Mouse (Mus musculus) bone marrow, adult 2 months (tissue): ENCODE results near the gene 9430097D07Rik. TPM values are rescaled to one million over a fixed set of nuclear protein-coding genes. Genes with fewer than 3 reads are reported as not detected.
A peak's percentile ranks its signal among the peaks of the same experiment; 100 is the strongest.

Experiments used
- H3K27ac ChIP-seq: fragments of 200-500 bp; 2 replicates; pipeline ENCODE4 v1.5.1; 2012; ENCODE audit warnings: low read depth, mild to moderate bottlenecking, control low read depth, inconsistent platforms, low read length; ENCODE audit not compliant: control insufficient read depth, poor library complexity, insufficient read depth
- H3K4me1 ChIP-seq: fragments of 200-500 bp; 2 replicates; pipeline ENCODE4 v1.6.1; 2011; ENCODE audit warnings: low read length; ENCODE audit not compliant: control insufficient read depth, insufficient read depth
- H3K4me3 ChIP-seq: fragments of 200-500 bp; replicated peaks from 2 replicates; pipeline ENCODE3; 2011; ENCODE audit warnings: mild to moderate bottlenecking, low read depth, low read length, control low read depth; ENCODE audit not compliant: control insufficient read depth
- CTCF ChIP-seq: fragments of 200-500 bp; IDR thresholded peaks from 2 replicates; pipeline ENCODE4 v1.5.1; 2011; ENCODE audit warnings: low read length, control low read depth; ENCODE audit not compliant: control insufficient read depth, insufficient read depth
- POLR2A ChIP-seq: fragments of 200-500 bp; IDR thresholded peaks from 2 replicates; pipeline ENCODE4 v1.6.1; 2011; ENCODE audit warnings: low read depth, mild to moderate bottlenecking, control low read depth, low read length, borderline replicate concordance; ENCODE audit not compliant: control insufficient read depth
- WGBS: fragments of 180-500 bp; shearing (Covaris S2); methylation state at CpG from one replicate; pipeline ENCODE4 v1.1.7; 2018; 5-methylcytosine and 5-hydroxymethylcytosine counted together
- polyA plus RNA-seq: library from polyadenylated mRNA; stranded (reverse); fragments of >200 nt; gene quantifications from 2 replicates; pipeline ENCODE4 v1.2.4, GENCODE M21; 2011; ENCODE audit warnings: low replicate concordance; ENCODE audit not compliant: missing spikeins, insufficient read depth, insufficient read length

9430097D07Rik gene
- polyA plus RNA-seq, 1 experiment = not detected

- Histone ChIP-seq H3K27ac (no peak overlapping the region), H3K4me1 (no peaks in the 10 kb centered on the region), H3K4me3 (no peak overlapping the region)
- 43% methylated on average over 4 of the region's 4 CpGs for WGBS
- TF ChIP-seq CTCF (peak; percentile 84), POLR2A (no peak)
These were observed 8.9 kb downstream of the 9430097D07Rik start for GRCm38 (mm10) chr2:32566536-32567063.

GRCm38 (mm10) chr2:32559570-32559969 is 15.9 kb downstream of the 9430097D07Rik start:
- 89% methylated on average over 5 of the region's 5 CpGs for WGBS
- TF ChIP-seq POLR2A (no peak), CTCF (no peak)
- Histone ChIP-seq H3K4me1 (no peaks in the 10 kb centered on the region), H3K27ac (no peak overlapping the region), H3K4me3 (no peak overlapping the region)

GRCm38 (mm10) chr2:32556019-32556418 is 19.5 kb downstream of the 9430097D07Rik start:
- Histone ChIP-seq H3K27ac (no peak overlapping the region), H3K4me3 (no peak overlapping the region), H3K4me1 (peaks cover 5% of the 10 kb centered on the region)
- WGBS = 57% methylated on average over 7 of the region's 7 CpGs
- TF ChIP-seq CTCF = no peak
- no peak for TF ChIP-seq POLR2A

GRCm38 (mm10) chr2:32555484-32555883 is 20.0 kb downstream of the 9430097D07Rik start:
- Histone ChIP-seq H3K4me1 (peaks cover 5% of the 10 kb centered on the region), H3K27ac (no peak overlapping the region), H3K4me3 (no peak overlapping the region)
- 55% methylated on average over 4 of the region's 4 CpGs for WGBS
- no peak for TF ChIP-seq POLR2A
- TF ChIP-seq CTCF = no peak

- TF ChIP-seq CTCF = no peak
- no peak for TF ChIP-seq POLR2A
- H3K4me1 ChIP-seq = peaks cover 5% of the 10 kb centered on the region
- H3K27ac ChIP-seq = peak overlapping the region; percentile 64; the same call in 1 of the 2 replicates
- H3K4me3 ChIP-seq = no peak overlapping the region
- 6% methylated on average over 7 of the region's 7 CpGs for WGBS
These were observed 21.8 kb downstream of the 9430097D07Rik start for GRCm38 (mm10) chr2:32553592-32554148.

GRCm38 (mm10) chr2:32551236-32551635 is 24.2 kb downstream of the 9430097D07Rik start:
- no peak overlapping the region for H3K4me3 ChIP-seq
- H3K4me1 ChIP-seq = peaks cover 7% of the 10 kb centered on the region
- no peak overlapping the region for H3K27ac ChIP-seq
- 83% methylated on average over 5 of the region's 5 CpGs for WGBS
- TF ChIP-seq POLR2A (no peak), CTCF (no peak)

GRCm38 (mm10) chr2:32549764-32550163 is 25.7 kb downstream of the 9430097D07Rik start:
- Histone ChIP-seq H3K4me1 (peaks cover 7% of the 10 kb centered on the region), H3K27ac (no peak overlapping the region), H3K4me3 (no peak overlapping the region)
- TF ChIP-seq CTCF (no peak), POLR2A (no peak)
- WGBS = 8% methylated on average over 6 of the region's 6 CpGs

- Histone ChIP-seq H3K27ac (no peak overlapping the region), H3K4me3 (no peak overlapping the region), H3K4me1 (peaks cover 5% of the 10 kb centered on the region)
- TF ChIP-seq POLR2A (no peak), CTCF (no peak)
- WGBS = 83% methylated on average over 9 of the region's 9 CpGs
These were observed 26.3 kb downstream of the 9430097D07Rik start for GRCm38 (mm10) chr2:32549171-32549570.
